Mouse (Mus musculus): ENCODE measurements around the gene Sh2b3.

The Sh2b3 gene

DNA sequence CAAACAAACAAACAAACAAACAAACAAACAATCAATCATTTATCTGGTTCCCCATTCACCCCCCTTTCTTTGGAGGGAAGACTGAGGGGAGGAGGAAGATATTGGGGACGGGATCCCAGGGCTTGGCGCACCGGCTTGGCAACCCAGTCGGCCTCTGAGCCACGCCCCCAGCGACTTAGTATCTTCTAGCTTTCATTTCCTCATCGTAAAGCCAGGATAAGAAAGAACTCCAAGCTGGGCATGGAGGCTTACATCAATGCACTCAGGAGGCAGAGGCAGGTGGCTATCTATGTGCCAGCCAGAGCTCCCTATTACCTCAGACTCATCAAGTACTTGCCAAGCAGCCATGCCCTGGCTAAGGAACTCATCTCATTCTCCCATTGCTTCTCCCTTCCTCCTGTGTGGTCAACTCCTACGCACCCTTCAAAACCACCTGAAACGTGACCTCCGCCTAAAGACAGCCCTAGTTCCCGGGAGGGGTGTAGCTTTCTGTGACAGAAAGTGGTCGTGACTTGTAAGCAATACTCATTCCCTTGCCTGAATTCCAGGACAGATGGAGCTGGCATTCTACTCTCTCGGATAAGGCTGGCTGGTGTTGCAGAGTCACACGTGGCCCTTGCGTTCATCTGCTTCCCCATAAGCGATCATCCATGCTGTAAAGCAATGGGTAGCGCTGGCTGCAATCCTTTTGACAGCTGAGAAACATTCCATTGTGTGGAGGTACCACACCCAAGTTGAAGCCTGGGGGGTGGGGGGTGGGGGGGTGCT is 5.9 kb upstream of the Sh2b3 start:
- no peak for DNase-seq

DNA sequence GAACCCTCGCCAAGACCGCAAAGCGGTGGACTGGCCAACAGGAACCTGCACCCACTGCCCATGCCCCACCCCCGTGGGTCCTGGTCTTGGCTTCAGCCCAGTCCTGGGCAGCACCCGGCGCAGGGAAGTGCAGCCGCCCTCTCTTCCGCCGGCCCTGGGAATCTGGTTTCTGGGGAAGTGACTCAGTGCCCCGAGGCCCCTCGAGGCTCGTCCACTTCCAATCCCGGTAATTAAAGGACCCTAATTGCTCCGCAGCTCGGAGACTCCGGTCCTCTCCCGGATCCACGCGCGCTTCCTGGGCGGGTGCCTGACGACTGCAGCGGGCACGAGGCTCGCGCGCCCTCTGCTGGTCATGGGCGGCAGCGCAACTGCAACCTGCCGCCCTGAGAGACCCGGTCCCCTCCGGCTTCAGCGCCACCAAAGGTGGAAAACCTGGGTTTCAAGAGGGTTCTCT is 5.2 kb upstream of the Sh2b3 start:
- peak; percentile 84 for DNase-seq

DNA sequence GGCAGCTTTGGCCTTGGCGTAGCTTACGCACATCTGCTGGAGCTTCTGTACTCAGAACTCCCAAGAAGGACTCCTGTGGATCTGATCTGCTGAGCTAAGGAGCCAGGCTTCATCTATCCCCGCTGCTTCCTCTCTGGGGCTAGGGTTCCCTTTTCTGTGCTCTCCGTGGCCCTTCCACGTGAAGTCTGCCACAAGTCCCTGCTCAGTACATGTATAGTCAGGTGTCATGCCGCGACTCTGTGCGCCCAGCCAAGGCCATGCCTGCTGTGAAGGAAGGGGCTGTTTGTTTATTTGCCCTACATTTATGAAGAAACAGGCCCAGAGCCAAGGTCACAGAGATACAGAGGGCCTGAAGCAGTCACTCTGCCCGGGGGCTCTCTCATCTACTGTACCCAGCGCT is 4.5 kb upstream of the Sh2b3 start:
- no peak for DNase-seq

DNA sequence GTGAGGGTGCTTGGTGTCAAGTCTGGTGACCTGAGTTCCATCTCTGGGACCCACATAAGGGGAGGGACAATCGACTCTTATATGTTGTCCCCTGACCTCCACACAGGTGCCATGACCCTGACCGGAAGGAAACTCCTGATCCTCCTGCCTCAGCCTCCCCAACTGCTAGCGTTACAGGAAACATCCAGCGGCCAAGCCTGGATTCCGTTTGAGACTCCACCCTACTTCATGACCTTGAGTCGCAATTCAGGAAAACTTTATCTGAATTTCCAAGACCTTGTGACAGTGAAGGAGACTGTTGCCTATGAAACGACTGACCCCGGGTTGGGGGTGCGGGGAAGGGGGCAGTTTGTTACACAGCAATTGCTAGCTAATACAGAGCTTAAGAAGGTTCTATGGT is 4.1 kb upstream of the Sh2b3 start:
- DNase-seq = no peak

DNA sequence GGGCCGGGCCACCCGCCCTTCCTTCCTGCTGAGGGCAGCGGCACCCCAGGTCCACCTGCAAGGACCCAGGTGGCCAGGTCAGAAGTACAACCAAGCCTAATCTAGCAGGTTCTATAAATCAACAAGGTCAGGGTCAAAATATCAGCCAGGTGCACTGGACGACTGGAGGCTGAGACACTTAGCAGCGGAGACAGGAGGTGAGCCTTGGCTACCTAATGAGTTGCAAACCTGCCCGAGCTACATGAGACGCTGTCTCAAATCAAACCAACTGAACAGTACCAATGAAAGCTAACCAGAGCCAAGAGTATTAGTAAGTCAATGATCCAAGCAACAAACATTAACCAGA is 1.7 kb upstream of the Sh2b3 start:
- no peak for DNase-seq

DNA sequence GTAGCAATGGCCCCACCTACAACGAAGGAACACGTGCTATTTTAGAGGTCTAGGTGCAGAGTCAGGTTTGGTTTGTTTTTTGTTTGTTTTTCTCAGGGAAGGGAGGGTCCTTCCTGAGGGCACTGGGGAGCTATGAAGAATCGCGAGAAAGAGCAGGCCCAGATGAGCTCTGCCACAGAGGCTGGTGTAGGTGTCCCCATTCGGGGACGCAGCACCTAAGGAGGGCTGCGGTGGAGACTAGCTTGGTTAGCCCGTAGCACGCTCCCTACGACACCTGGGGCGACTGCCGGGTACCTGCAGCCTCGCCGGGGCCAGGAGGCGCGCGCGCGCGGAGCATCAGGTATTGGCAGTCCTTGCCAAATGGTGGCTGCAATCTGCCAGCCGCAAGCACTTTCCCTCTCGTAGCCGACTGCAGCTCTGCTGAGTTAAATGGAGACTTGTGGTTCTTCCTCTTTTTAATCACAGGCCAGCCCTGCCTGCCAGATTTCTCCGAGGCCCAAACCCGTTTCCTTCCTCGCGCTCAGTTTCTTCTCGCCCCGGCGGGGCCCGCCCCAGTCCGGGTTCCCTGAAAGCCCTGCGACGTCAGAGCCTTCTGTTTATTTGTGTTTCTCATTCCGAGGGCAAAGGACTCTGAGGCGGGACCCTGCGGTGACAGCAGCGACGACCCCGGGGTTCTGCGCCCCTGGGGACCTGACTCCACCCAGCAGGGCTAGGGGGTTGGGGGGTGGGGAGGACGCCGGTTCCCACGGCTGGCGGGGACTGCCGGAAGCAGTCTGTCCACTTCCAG is 1.1 kb upstream of the Sh2b3 start:
- DNase-seq = peak; percentile 49

DNA sequence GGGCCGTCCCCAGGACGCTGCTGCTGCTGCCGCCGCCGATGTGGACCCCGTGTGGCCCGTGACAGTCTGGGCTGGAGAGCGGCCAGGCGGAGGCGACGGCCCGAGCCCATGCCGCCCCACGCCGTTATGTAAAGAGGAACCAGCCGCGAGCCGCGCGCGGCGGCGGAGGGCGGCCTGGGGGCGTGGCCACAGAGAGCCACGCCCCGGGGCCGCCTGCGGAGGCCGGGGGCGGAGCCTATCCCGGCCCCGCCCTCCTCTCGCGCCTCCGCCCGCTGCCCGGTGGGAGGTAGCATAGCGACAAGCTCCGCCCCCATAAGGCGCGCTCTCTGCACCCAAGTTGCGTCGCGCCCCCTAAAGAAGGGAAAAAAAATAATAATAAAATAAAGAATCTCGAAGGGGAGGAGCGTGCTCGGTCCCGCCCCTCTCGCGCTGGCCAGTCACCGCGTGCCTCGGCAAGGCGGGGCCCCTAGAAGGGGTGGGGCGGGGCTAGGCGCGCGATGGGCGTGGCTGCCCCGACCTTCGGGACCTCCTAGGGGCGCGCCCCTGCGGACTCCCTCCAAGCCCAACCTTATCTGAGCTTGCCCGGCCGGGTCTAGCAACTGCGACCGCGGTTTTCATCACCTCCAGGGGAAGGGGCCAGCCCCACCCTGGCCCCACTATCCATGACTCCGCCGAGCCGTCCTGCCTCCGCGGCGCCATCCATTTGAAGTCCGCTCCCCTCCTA is 592 bp downstream of the Sh2b3 start:
- DNase-seq = peak; percentile 93

DNA sequence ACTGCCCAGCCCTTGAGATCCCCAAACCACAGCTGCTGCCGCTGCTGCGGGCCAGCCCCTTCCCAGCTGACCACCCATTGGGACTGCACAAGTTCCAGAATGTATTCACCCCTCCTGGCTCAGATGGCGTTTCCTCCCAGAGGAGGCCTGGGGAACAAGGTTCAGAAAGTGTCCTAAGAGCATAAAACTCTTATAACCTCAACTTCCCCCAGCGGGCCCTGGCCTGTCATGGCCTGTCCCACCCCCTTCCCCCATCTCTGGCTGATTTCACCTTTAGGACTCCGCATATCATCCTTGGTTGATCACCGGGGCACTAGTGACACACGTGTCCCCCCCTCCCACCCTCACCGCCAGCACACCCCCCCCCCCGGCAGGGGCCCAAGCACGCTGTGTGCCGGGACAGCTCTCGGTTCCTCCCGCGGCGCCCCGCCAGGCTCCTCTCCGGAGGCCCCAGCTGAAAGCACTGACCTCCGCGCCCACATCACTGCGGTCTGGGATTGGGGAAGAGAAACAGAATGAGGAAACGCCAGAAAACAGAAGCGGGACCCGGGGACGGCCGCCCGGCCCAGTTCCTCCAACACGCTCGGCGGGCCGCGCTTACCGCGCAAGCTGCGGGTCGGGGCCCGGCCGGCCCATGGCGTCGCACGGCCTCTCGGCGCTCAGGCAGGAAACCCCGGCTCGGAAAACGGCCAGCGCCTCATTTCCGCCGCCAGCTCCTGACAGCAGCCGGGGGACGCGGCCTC is 1.3 kb downstream of the Sh2b3 start:
- DNase-seq = peak; percentile 44

DNA sequence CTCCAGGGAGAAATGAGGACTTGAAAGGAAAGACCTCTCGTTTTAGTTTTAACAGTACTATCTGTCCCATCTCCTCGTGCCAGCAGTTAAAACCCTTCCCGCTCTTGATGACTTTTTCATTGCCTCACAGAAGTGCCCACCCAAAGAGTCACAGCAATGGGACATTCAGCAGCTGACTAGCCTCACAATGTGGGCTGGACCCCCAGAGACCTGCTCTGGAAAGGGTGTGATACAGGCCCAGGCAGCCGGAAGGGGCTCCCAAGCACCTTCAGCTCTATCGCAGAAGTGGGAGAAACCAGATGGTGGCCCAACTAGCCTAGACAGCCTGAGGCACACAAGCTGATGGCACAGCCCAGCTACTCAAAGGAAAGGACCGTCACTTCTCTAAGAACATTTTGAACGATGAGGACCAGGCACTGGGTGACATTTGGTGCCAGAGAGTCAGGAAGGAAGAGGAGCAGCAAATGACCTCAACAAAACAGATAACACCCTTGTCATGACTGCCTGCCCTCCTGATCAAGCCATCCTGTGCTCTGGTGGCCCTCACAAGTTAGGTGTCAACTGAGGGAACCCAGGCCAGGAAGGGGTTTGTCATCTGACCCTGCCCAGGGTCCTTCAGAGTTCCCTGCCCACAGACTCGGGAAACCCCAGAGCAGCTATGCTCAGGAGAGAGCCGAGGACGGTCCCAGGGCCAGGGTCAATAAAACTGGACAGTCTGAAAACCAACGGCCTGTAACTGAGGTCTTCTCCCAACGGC is 2.3 kb downstream of the Sh2b3 start:
- DNase-seq = no peak

DNA sequence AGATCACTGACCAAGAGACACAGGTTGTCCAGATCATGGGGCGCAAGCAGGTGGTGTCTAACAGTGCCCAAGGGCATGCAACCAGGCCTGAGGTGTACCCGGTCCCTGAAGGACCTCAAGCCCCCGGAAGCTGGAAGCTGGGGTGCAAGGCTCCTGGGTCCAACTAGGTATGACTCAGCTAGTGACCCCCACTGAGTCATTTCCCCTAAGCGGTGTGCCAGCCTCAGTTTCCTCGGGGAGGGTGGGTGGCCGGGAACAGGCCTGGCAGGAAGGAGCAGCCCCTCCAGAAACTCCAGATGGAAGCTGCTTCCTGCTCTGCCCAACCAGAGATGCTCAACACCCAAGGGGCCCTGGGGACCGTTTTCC is 3.2 kb downstream of the Sh2b3 start:
- no peak for DNase-seq

DNA sequence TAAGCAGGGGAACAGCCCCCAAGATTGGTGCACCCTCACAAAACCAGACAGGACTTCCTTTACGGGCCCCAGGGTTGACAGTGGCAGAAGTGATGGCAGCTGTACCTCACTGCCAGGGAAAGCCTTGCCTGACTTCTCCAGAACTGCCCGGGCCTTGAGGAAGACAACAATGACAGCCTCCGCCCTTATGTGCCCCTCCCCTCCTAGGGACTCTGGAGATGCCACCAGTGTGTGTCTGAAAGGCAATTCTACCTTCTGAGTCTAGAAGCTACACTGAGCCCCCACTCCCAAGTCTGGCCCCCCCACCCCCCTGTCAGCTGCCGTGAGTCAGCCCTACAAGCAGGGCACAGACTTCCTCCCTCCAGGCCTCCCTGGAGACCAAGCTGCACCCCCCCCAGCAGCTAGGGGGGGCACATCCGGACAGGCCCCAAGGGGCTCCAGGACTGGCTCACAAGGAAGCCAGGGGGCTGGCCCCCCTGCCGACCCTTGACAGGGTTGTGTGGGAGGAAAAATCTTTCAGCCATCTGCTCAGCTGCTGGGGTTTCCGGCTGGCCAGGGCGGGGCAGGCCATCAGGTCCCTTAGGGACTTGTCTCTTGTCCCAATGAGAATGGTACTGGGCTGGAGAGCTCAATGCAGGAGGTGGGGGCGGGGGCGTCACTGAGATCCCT is 3.7 kb downstream of the Sh2b3 start:
- peak; percentile 48 for DNase-seq

DNA sequence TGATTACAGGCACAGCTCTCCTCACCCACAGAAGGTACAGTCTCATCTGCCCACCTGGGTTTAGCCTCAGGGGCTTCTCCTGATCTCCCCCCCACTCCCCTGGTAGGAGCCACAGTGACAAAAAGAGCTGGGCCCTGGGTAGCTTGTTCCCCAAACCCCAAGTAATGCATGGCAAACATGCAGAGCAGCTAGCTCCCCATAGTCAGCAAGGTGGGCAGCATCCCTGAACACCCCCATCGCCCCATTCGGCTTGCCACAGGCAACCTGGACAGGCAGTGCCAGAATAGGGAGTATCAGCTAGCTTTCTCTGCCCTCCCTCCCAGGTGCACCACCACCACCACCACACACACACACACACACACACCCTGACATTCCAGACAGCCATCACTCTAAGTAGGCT is 4.3 kb downstream of the Sh2b3 start:
- DNase-seq = no peak

DNA sequence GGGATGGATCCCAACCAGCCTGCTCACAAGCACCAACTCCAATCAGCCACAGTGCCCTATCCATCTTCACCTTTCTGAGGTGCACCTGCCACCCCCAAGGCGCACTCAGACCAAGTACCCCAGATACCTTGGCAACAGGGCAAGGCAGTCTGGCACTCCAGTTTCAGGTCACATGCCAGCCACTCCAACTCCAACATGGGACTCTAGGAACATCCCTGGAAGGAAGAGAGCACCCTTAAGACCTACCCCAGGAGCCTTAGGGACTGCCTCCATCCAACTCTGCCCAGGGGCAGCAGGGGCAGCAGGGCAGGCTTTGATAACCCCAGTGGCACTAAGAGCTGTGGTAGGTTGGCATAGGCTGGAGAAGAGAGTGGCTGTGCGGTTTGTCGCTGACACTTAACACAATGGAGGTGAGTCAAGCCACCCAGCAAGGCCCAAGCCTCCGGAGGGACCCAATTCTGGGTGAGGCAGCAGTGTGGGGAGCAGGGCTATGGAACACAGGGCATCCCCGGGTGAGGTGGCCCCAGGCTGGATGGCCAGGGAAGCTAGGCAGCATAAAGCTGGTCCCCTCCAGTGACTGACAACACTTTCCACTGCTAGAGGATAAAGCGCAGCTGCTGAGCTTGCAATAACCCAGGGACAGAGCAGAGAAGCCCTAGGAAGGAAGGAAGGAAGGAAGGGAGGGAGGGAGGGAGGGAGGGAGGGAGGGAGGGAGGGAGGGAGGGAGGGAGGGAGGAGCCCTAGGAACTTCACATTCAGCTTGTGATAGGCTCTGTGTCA is 4.9 kb downstream of the Sh2b3 start:
- DNase-seq = no peak

DNA sequence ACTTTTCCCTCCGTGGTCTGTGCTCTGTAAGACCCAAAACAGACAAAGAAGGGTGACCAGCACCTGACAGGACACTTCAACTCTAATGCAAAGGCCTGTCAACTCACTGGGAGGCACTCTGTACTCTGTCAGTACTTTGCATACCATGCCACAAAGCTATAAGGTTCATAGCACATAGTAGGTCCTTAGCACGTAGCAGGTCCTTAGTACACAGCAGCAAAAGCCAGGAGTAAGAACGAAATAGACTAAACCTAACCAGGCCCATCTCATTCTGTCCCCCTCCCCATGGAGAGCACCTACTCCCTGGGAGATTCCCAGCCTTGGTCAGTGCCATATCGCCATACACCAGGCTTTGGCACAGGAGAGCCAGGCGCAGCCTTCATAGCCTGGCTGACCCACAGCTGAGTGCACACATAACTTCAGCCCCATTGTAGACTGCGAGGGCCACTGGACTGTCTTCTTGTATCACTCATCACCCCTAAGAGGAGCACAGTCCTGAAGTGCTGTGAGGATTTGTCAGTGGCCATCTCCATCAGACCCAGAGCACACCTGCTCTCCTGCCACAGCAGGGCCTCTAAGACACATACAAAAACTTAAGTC is 6.3 kb downstream of the Sh2b3 start:
- DNase-seq = no peak

DNA sequence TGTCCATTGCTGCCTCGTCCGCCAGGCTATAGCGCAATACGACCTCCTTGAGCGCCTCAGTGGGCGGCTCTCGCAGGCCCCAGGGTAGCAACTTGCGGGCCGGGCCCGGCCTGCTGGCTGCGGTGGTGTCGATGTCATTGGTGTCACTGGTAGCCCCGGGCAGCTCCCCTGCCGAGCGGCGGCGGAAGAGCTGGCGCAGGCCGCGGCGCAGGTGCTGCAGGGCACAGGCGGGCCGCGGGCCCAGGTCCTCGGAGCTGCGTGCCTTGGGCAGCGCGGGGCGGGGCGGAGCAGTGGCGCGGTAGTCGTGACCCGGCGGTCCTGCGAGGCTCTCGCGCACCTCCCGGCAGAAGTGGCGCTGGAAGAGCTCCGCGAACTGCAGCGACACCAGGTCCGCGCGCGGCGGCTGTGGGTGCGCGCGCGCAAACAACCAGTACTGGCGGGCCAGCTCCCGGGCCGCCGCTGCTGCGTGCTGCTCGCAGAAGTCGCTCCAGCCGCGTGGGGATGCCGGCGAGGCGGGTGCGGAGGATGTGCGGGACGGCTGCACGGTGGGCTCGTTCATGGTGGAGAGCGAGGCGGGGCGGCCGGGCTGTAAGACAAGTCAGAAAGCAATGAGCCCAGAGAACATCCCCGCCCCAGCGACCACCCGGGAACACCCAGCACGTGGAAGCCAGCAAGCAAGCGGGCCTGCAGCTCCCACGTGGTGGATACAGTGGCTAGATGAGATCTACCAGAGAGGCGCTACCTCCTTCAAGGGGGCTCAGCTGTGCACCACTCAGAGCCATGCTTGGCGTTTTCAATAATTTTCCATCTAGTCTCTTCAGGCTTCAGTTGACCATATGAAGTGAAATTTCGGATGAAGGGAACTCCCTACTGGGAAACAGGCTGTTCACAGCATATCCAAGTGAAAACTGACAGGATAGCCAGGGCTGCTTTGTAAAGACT is 8.7 kb downstream of the Sh2b3 start:
- peak; percentile 71 for DNase-seq

DNA sequence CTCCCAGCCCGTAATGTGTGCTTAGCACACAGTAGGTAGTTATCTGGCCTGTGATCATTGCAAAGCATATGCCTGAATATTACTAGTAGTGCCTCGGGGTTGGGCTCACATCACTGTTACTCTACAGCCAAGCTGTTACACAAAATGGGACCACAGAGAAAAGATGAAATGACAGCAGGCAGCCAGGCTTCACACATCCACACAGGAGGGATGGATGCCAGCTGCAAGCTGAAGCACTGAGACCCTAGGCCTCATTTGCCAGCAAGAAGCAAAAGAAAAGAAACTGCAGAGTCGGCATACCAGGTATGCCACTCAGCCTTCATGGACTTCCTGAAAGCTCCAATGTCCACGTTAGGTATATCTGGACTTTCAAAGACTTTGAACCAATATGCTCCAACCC is 9.6 kb downstream of the Sh2b3 start:
- DNase-seq = no peak

DNA sequence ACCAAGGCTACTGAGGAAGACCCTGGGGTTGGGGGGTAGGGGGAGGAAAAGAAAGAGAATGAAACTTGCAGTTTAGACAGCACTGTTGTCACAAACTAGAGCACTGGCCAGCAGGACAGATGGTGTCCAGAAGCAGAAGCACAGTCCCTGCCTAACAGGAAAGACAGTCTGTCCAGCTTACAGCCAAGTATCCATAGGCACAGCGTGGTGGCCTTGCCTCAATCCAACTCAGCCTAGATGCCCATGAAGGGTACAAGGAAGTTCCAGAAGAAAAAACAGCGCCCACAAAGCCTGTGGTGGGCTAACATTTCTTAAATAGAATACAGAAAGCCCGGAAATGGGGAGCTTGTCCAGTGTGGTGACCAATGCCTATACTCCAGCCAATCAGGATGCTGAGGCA is 11.8 kb downstream of the Sh2b3 start:
- no peak for DNase-seq

DNA sequence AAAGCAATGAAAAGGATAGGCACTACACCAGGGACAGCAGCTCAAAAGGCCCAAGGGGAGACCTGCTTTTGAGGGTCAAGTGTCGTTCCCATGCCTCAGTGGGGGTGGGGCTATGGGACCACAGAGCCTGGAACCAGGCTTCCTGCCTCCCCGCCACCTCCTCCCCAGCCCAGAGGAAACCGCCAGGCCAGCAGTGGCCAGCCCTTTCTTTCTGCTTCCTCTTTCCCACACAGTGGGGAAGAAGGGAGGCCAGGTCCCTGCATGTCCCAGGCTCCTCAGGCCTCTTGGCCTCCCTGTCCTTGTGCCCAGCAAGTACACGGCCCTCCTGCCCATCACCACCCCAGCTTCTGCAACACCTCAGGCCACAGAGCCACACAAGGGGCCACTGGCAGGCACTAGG is 13.3 kb downstream of the Sh2b3 start:
- no peak for DNase-seq

DNA sequence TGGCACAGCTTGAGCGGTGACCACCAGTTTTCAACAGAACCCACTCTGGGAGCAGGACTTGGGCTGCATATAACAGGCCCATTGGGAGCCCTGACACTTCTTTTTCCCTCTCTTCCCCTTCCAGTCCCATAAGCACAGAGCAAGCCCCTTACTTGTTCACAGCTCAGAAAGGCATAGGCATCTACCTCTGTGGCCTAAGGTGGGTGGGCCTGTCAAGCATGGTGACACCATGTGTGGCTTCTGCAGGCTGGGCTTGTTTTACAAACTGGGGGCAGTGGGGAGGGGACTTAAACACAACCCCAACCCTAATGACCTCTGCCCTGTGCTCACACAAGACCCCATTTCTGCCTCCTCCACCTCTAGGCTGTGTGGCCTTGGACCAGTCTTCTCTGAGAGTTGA is 13.8 kb downstream of the Sh2b3 start:
- no peak for DNase-seq
